Mouse (Mus musculus) T-helper 17 cell (primary cell): Measurements from ENCODE around the gene Ano2.

Experiments
- in situ Hi-C, 2 experiments: fragments of 300-600 bp; cut with MboI, MseI; formaldehyde crosslinking; loops; 1 replicate in 1 of 2; 2 replicates in 1 of 2; pipeline ENCODE4 v1.15.1; 2025; ENCODE audit warnings: high pct_unique_total_duplicates in 2 of 2

Ano2 gene

GRCm38 (mm10) chr6:125914446-125914845 is 224.2 kb downstream of the Ano2 start:
- in situ Hi-C loops = no loop called here

DNA sequence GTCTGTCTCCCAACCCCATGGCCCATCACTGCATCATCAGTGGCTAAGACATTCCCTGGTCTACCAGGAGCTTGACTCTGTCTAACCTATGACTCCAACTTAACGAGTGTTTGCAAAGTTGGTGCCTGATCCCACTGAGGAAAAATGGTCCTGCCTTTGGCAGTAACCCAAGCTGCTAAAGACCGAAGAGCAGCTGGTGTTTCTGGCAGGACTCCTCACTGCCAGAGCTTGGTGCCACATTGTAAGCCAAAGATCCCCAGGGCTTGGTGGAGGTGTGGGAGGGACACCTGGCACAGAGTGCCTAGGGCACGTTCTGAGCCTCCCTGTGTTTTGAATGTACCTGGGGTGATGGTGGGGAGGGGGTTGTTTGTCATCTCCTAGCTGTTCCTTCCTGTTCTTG is 232.5 kb downstream of the Ano2 start:
- in situ Hi-C loops = no loop called here

GRCm38 (mm10) chr6:125924979-125925378 is 234.8 kb downstream of the Ano2 start:
- in situ Hi-C loops = no loop called here

- in situ Hi-C loops = no loop called here
Measured at GRCm38 (mm10) chr6:125925861-125926260, 235.6 kb downstream of the Ano2 start.

GRCm38 (mm10) chr6:125931926-125932325 is 241.7 kb downstream of the Ano2 start:
- in situ Hi-C loops = loop anchor here in 1 of 2 experiments (10.0 kb wide), 1 partner anchor 1573 kb away; no protein-coding TSS in a partner anchor

DNA sequence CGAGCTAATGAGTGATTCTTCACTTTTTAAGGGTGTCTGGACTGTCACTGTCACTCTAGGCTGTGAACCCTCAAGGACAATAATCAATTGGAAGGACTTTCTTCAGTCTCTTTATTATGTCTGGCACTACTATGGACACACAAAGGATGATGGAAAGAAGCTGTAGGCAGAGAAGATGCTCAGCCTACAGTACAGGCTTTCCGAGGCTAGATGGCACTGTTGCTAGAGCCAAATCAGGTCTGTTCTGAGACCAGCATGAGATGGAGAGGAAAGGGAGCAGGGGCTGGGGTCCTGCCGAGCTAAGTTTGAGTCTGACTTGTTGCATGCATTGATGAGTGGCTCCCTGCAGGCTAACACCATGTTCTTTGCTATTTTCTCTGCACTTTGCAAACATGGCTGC is 264.7 kb downstream of the Ano2 start:
- in situ Hi-C loops = no loop called here

- in situ Hi-C loops = loop anchor here in 1 of 2 experiments (10.0 kb wide), 1 partner anchor 621 kb away; no protein-coding TSS in a partner anchor
Measured at GRCm38 (mm10) chr6:125973551-125973950, 283.3 kb downstream of the Ano2 start.

GRCm38 (mm10) chr6:125975788-125976465 is 285.7 kb downstream of the Ano2 start:
- in situ Hi-C loops = loop anchor here in 1 of 2 experiments (10.0 kb wide), 1 partner anchor 619 kb away; no protein-coding TSS in a partner anchor

DNA sequence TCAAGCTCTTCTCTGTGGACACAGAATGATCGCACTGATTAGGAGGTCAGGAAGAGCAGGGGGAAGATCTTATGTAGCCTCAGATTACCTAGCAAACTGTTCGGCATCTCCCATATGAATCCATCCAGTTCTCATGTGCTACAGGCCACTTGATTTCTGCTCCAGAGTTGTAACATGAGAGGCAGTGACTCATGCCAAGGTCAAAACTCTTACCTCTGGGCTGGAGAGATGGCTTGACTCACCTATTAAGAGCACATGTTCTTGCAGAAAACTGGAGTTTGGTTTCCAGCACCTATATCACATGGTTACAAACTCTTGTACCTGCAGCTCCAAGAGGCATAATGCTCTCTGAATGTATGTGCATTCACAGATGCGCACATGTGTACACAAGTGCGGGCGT is 289.4 kb downstream of the Ano2 start:
- in situ Hi-C loops = loop anchor here in 1 of 2 experiments (10.0 kb wide), 1 partner anchor 615 kb away; no protein-coding TSS in a partner anchor

- in situ Hi-C loops = no loop called here
Measured at GRCm38 (mm10) chr6:125984050-125984449, 293.8 kb downstream of the Ano2 start.

DNA sequence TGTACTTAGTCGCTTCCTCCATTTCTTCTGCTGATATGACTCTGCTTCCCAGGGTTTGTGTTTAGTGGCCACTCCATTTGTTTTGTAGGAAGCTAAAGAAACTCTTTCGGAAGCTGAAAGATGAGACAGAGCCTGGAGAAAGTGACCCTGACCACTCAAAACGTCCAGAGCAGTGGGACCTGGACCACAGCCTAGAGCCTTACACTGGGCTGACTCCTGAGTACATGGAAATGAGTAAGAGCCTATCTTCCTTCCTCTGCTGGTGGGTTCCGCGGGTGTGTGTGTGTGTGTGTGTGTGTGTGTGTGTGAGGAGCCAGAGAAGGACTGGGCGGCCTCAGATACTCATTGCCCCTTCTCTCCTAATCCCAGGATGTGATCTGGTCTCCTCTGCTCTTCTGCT is 302.5 kb downstream of the Ano2 start:
- in situ Hi-C loops = no loop called here

DNA sequence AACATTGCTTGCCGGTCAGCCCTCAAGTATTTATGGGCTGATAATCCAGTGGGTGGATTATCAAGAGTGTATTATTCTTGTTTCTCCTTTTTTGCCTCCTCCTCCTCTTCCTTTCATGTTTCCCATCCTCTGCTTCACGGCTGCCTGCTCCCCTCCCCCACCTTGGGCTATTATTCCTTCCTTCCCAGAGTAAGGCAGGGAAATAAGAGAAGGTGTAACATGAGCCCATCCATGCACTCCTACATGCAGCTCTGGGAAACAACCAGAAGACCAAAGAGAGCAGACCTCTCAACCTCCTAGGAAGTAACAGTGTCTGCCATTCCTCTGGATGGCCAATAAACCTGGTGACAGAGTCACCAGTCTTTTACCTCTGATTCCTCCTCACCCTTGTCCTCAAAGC is 311.6 kb downstream of the Ano2 start:
- in situ Hi-C loops = no loop called here

DNA sequence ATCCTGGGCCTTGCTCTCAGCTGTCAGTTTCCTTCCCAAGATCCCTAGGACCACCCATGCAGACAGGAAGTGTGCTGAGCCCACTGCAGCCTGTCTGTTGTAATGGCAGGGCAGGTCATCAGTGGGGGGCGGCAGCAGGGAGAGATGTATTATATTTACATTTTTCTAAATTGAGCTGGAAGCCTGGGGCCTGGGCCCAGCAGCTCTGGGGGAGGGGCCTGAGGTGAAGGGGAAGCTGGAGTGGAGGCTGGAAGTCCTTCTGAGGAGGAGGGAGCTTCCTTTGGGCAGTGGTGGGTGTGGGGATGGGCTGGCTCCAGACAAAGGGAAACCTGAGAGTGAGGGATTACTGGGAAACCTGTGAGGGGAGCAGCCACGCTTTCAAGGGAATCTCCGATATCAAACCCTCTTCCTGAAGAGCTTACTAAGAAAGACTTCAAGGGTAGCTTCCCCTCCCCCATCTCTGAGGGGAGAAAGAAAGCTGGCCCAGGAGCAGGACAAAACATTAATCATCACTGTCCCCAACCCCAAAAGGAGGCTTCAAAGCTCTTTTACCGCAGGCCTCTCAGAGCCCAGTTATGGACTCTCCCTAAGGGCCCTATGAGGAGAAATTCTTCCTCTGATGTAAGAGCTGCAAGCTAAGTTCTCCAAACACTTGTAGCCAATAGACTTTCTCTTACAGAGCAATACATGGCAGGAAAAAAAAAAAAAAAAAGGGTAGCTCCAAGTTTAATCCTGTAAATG is 313.0 kb downstream of the Ano2 start:
- in situ Hi-C loops = no loop called here

GRCm38 (mm10) chr6:126006647-126007046 is 316.4 kb downstream of the Ano2 start:
- in situ Hi-C loops = no loop called here

GRCm38 (mm10) chr6:126009083-126009482 is 318.9 kb downstream of the Ano2 start:
- in situ Hi-C loops = no loop called here

- in situ Hi-C loops = no loop called here
Measured at GRCm38 (mm10) chr6:126016991-126017390, 326.8 kb downstream of the Ano2 start.

DNA sequence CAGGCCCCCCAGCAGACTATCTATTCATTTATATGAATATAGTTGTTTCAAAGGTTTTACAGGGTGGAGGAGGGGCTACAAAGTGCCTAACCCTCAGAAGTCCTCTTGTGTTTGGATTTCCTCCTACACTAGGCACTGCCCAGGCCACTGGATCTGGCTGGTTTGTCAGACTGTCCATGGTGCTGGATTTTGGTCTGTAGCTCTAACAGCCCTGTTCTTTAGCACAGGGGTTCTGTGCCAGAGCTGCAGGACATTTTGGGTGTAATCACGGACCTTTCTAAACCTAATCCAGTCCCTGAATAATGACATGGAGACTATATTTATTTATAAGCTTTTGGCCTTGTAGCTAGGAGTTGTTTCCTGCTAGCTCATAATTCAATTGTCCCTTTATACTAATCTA is 328.2 kb downstream of the Ano2 start:
- in situ Hi-C loops = no loop called here

GRCm38 (mm10) chr6:126033693-126034402 is 343.6 kb downstream of the Ano2 start:
- in situ Hi-C loops = no loop called here

- in situ Hi-C loops = no loop called here
Measured at GRCm38 (mm10) chr6:126034403-126034724, 344.1 kb downstream of the Ano2 start.

GRCm38 (mm10) chr6:126034728-126035127 is 344.5 kb downstream of the Ano2 start:
- in situ Hi-C loops = no loop called here

GRCm38 (mm10) chr6:126035621-126036020 is 345.4 kb downstream of the Ano2 start:
- in situ Hi-C loops = no loop called here

DNA sequence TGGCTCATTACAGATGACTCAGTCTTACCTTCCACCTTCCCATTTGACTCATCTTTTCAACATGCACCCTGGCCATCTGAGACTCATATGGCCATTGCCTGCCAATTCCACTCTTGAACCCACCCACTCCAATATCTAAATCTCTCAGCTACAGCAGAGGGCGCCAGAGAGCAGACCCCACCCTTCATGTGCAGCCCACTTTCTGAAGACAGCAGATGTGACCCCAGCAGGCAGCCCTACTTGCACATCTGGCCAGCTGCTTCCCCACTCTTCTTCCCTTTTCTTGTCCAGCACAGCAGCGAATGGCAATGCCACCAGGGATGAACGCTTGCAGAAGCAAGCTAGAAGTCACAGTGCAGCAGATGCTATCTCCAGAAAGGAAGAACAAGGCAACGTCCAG is 355.7 kb downstream of the Ano2 start:
- in situ Hi-C loops = no loop called here
